Mouse (Mus musculus) spleen, adult 2 months (tissue): ENCODE results near the gene Zic4.

ENCODE experiments used
- CTCF ChIP-seq: fragments of 200-500 bp; IDR thresholded peaks from 2 replicates; pipeline ENCODE4 v1.5.1; 2011; ENCODE audit warnings: mild to moderate bottlenecking, inconsistent platforms; ENCODE audit not compliant: insufficient read depth, insufficient read length, insufficient replicate concordance; ENCODE audit errors: extremely low read depth
- POLR2A ChIP-seq: fragments of 200-500 bp; IDR thresholded peaks from 2 replicates; pipeline ENCODE4 v1.6.1; 2011; ENCODE audit warnings: low read depth, low read length, inconsistent platforms

GRCm38 (mm10) chr9:91420441-91420840 lies 58.2 kb downstream of the Zic4 start:
- TF ChIP-seq POLR2A (no peak), CTCF (no peak)
